Mouse (Mus musculus) C2C12 (cell line): ENCODE results near the gene Gon7.

Experiments
- CTCF ChIP-seq: IDR thresholded peaks from one replicate; pipeline ENCODE4 v1.5.1; 2011; ENCODE audit not compliant: control insufficient read depth, insufficient read depth, insufficient read length
- FOSL1 ChIP-seq: IDR thresholded peaks from one replicate; pipeline ENCODE4 v1.8.0; 2011; ENCODE audit warnings: mild to moderate bottlenecking, low read length; ENCODE audit not compliant: poor library complexity, insufficient read depth, severe bottlenecking

GRCm38 (mm10) chr12:102742056-102742455, 15.5 kb downstream of the Gon7 start:
- TF ChIP-seq CTCF = no peak
- no peak for TF ChIP-seq FOSL1
